Mouse (Mus musculus) heart, adult 2 months (tissue): ENCODE data around the gene Dbndd2. TPM values are rescaled to one million over a fixed set of nuclear protein-coding genes. Genes with fewer than 3 reads are reported as not detected.
A peak's percentile ranks its signal among the peaks of the same experiment; 100 is the strongest.

Experiments used
- DNase-seq, 2 experiments: peaks; one replicate each; pipeline ENCODE4 v3.0.0; 2021
- H3K27ac ChIP-seq: fragments of 200-600 bp; 2 replicates; pipeline ENCODE4 v1.8.1; 2022
- H3K27me3 ChIP-seq: fragments of 200-500 bp; 2 replicates; pipeline ENCODE4 v1.6.1; 2012; ENCODE audit warnings: mild to moderate bottlenecking, low read length, inconsistent platforms, mixed read lengths; ENCODE audit not compliant: control insufficient read depth, insufficient read depth
- H3K36me3 ChIP-seq: fragments of 200-500 bp; 2 replicates; pipeline ENCODE4 v1.6.1; 2012; ENCODE audit warnings: low read length, inconsistent platforms; ENCODE audit not compliant: control insufficient read depth, insufficient read depth
- H3K4me1 ChIP-seq: fragments of 200-500 bp; 2 replicates; pipeline ENCODE4 v1.6.1; 2011; ENCODE audit warnings: low read length; ENCODE audit not compliant: control insufficient read depth, insufficient read depth
- H3K4me3 ChIP-seq: fragments of 200-600 bp; 2 replicates; pipeline ENCODE4 v1.8.1; 2022
- H3K79me2 ChIP-seq: fragments of 200-500 bp; replicated peaks from 2 replicates; pipeline ENCODE4 v1.6.1; 2012; ENCODE audit warnings: mild to moderate bottlenecking, inconsistent platforms, low read length, moderate library complexity, mixed read lengths; ENCODE audit not compliant: control insufficient read depth, insufficient read depth
- H3K9ac ChIP-seq: fragments of 200-500 bp; 2 replicates; pipeline ENCODE4 v1.6.1; 2012; ENCODE audit warnings: low read depth, mild to moderate bottlenecking, control low read depth, inconsistent platforms, low read length, mixed read lengths
- CTCF ChIP-seq: fragments of 200-600 bp; IDR thresholded peaks from 2 replicates; pipeline ENCODE4 v1.8.1; 2022; ENCODE audit warnings: antibody characterized with exemption, mild to moderate bottlenecking, moderate library complexity
- EP300 ChIP-seq: fragments of 200-500 bp; IDR thresholded peaks from 2 replicates; pipeline ENCODE4 v1.6.1; 2011; ENCODE audit warnings: low read depth, low read length, control low read depth; ENCODE audit not compliant: insufficient read depth
- POLR2A ChIP-seq: fragments of 200-500 bp; IDR thresholded peaks from 2 replicates; pipeline ENCODE4 v1.6.1; 2011; ENCODE audit warnings: mild to moderate bottlenecking, low read depth, low read length, control low read depth; ENCODE audit not compliant: insufficient read depth
- WGBS: fragments of 180-500 bp; shearing (Covaris S2); methylation state at CpG from one replicate; pipeline ENCODE4 v1.1.7; 2018; 5-methylcytosine and 5-hydroxymethylcytosine counted together
- intact Hi-C: fragments of 180-260 bp; cut with DNase I; formaldehyde crosslinking; loops from one replicate; pipeline ENCODE4 v1.15.1; 2025
- polyA plus RNA-seq: library from polyadenylated mRNA; depleted of rRNA; stranded (reverse); fragments of >200 nt; gene quantifications from 2 replicates; pipeline ENCODE4 v1.2.3, GENCODE M21; 2012
- total RNA-seq, 2 experiments: library from RNA; stranded (reverse); gene quantifications; 2 replicates each; pipeline ENCODE4 v1.2.3; 2021

Gene Dbndd2
- total and polyA plus RNA-seq, 3 experiments = 8.0 to 17.9 (median 10.3) TPM

- WGBS = 38% methylated on average over 12 of the region's 14 CpGs
- H3K9ac ChIP-seq = no peak overlapping the region
- peak in 1 of 2 experiments; percentile 41 for DNase-seq
- H3K27me3 ChIP-seq = no peaks in the 10 kb centered on the region
- peaks cover 11% of the 10 kb centered on the region for H3K4me1 ChIP-seq
- TF ChIP-seq CTCF (no peak), EP300 (0 out of 2 replicates have a peak, but pooled peaks have one; percentile 44), POLR2A (0 out of 2 replicates have a peak, but pooled peaks have one; percentile 23)
- intact Hi-C loops = no loop called here
- H3K4me3 ChIP-seq = no peak overlapping the region
- no peaks in the 10 kb centered on the region for H3K36me3 ChIP-seq
- no peaks in the 10 kb centered on the region for H3K79me2 ChIP-seq
- H3K27ac ChIP-seq = peak overlapping the region; percentile 66
Measured at GRCm38 (mm10) chr2:164512121-164512909, 26.4 kb downstream of the Dbndd2 start.

GRCm38 (mm10) chr2:164513389-164513788, 27.5 kb downstream of the Dbndd2 start:
- Histone ChIP-seq H3K27ac (peak overlapping the region; percentile 66), H3K9ac (no peak overlapping the region), H3K4me3 (no peak overlapping the region), H3K79me2 (no peaks in the 10 kb centered on the region), H3K36me3 (no peaks in the 10 kb centered on the region), H3K4me1 (peaks cover 11% of the 10 kb centered on the region), H3K27me3 (no peaks in the 10 kb centered on the region)
- intact Hi-C loops = no loop called here
- DNase-seq = peak; percentile 55 to 74
- TF ChIP-seq EP300 (peak; percentile 78; the same call in 1 of the 2 replicates), CTCF (no peak), POLR2A (peak; percentile 31; the same call in 1 of the 2 replicates)
- WGBS = 32% methylated on average over 8 of the region's 8 CpGs

DNA sequence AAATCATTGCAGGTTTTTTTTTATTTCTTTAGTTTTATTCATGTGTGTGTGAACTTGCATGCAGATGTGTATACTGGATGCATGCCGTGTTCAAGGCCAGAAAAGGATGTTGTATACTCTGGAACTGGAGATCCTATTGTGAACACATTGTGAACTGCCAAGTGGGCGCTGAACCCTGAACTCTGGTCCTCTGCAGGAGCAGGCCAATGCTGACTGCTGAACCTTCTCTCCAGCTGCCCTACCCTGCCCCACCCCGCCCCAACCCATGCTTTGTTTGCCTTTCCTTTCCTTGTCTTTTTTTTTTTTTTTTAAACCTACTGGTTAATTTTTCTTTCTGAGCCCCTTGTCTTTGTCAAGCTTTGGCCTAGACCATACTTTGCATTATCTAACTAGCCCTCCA, 29.0 kb downstream of the Dbndd2 start:
- intact Hi-C loops = no loop called here
- no peaks in the 10 kb centered on the region for H3K36me3 ChIP-seq
- peaks cover 11% of the 10 kb centered on the region for H3K4me1 ChIP-seq
- no peaks in the 10 kb centered on the region for H3K27me3 ChIP-seq
- TF ChIP-seq EP300 = no peak
- 76% methylated on average over 3 of the region's 3 CpGs for WGBS
- no peaks in the 10 kb centered on the region for H3K79me2 ChIP-seq
- no peak overlapping the region for H3K4me3 ChIP-seq
- no peak overlapping the region for H3K9ac ChIP-seq
- DNase-seq = no peak
- H3K27ac ChIP-seq = no peak overlapping the region; the same call in 1 of the 2 replicates

DNA sequence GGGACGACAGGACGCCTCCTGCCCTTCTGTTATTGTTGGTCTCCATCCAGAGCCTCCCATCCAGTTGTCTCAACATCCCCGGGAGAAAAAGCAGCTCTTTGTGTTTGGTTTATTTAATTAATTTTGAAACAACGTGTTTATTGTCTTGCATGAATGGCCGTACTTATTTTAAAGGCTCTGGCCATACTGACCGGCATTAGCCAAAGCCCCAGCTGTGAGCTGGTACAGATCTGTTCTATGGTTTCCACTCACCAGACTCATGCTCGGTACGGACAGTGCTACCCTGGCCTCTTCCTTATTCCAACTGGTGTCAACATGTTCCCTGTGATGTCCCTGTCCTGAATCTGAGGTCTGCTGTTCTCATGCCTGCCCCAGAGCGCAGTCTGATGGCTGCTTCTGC, 30.0 kb downstream of the Dbndd2 start:
- DNase-seq = no peak
- intact Hi-C loops = loop anchor here (2.0 kb wide), 1 partner anchor 29 kb away; the partner anchor contains the start of gene Dbndd2

GRCm38 (mm10) chr2:164516592-164516991, 30.7 kb downstream of the Dbndd2 start:
- DNase-seq = no peak
- intact Hi-C loops = loop anchor here (2.0 kb wide), 1 partner anchor 30 kb away; the partner anchor contains the start of gene Dbndd2
- TF ChIP-seq POLR2A (no peak), CTCF (no peak), EP300 (no peak)
- Histone ChIP-seq H3K9ac (no peak overlapping the region), H3K4me3 (no peak overlapping the region), H3K36me3 (no peaks in the 10 kb centered on the region), H3K27ac (no peak overlapping the region), H3K4me1 (peaks cover 11% of the 10 kb centered on the region), H3K79me2 (no peaks in the 10 kb centered on the region), H3K27me3 (no peaks in the 10 kb centered on the region)
- 75% methylated on average over 11 of the region's 11 CpGs for WGBS

More for the DNA sequence above, 30.0 kb downstream of the Dbndd2 start:
- 55% methylated on average over 9 of the region's 9 CpGs for WGBS
- peaks cover 11% of the 10 kb centered on the region for H3K4me1 ChIP-seq
- H3K4me3 ChIP-seq = no peak overlapping the region
- H3K27me3 ChIP-seq = no peaks in the 10 kb centered on the region
- no peak overlapping the region for H3K27ac ChIP-seq
- TF ChIP-seq CTCF (no peak), EP300 (no peak), POLR2A (no peak)
- no peak overlapping the region for H3K9ac ChIP-seq
- H3K79me2 ChIP-seq = no peaks in the 10 kb centered on the region
- H3K36me3 ChIP-seq = no peaks in the 10 kb centered on the region

GRCm38 (mm10) chr2:164517485-164518221, 31.7 kb downstream of the Dbndd2 start:
- TF ChIP-seq EP300 (no peak), CTCF (peak; percentile 82), POLR2A (no peak)
- peak; percentile 66 to 78 for DNase-seq
- peaks cover 8% of the 10 kb centered on the region for H3K4me1 ChIP-seq
- H3K27ac ChIP-seq = no peak overlapping the region
- H3K36me3 ChIP-seq = no peaks in the 10 kb centered on the region
- intact Hi-C loops = loop anchor here (1.0 to 2.0 kb wide), 3 partner anchors 31 to 57 kb away; partner anchors contain the start of genes Dbndd2 and Gm20458
- WGBS = 34% methylated on average over 9 of the region's 10 CpGs
- no peaks in the 10 kb centered on the region for H3K27me3 ChIP-seq
- H3K4me3 ChIP-seq = no peak overlapping the region
- H3K9ac ChIP-seq = no peak overlapping the region
- no peaks in the 10 kb centered on the region for H3K79me2 ChIP-seq
